Mouse (Mus musculus) left cerebral cortex, postnatal 36 days (tissue): ENCODE data around the gene Tbl1xr1. TPM values are rescaled to one million over a fixed set of nuclear protein-coding genes. Genes with fewer than 3 reads are reported as not detected.

Experiments
- DNase-seq, 2 experiments: peaks; one replicate each; pipeline ENCODE4 v3.0.0; 2021 to 2022; ENCODE audit warnings: low spot score in 2 of 2, mixed read lengths in 1 of 2
- intact Hi-C: fragments of 180-260 bp; cut with DNase I; formaldehyde crosslinking; loops from one replicate; pipeline ENCODE4 v1.15.1; 2025
- total RNA-seq, 2 experiments: library from RNA; stranded (reverse); gene quantifications; 2 replicates each; pipeline ENCODE4 v1.2.3; 2021

Tbl1xr1 gene
- total RNA-seq, 2 experiments from 2014 or later = 133 to 136 TPM

- intact Hi-C loops = no loop called here
- no peak for DNase-seq
Measured at GRCm38 (mm10) chr3:22084222-22084996, 8.0 kb downstream of the Tbl1xr1 start.

- no peak for DNase-seq
- intact Hi-C loops = no loop called here
Measured at GRCm38 (mm10) chr3:22089825-22090224, 13.4 kb downstream of the Tbl1xr1 start.

- intact Hi-C loops = no loop called here
- DNase-seq = no peak
Measured at GRCm38 (mm10) chr3:22090431-22091265, 14.2 kb downstream of the Tbl1xr1 start.

GRCm38 (mm10) chr3:22091266-22091550 lies 14.8 kb downstream of the Tbl1xr1 start:
- DNase-seq = no peak
- intact Hi-C loops = no loop called here

- no peak for DNase-seq
- intact Hi-C loops = no loop called here
Measured at GRCm38 (mm10) chr3:22091681-22092080, 15.2 kb downstream of the Tbl1xr1 start.

- no peak for DNase-seq
- intact Hi-C loops = no loop called here
Measured at GRCm38 (mm10) chr3:22092784-22093183, 16.3 kb downstream of the Tbl1xr1 start.

GRCm38 (mm10) chr3:22103986-22104515 lies 27.6 kb downstream of the Tbl1xr1 start:
- intact Hi-C loops = no loop called here
- no peak for DNase-seq

- intact Hi-C loops = no loop called here
- DNase-seq = no peak
Measured at GRCm38 (mm10) chr3:22105471-22105870, 29.0 kb downstream of the Tbl1xr1 start.

- intact Hi-C loops = no loop called here
Measured at GRCm38 (mm10) chr3:22108013-22108412, 31.6 kb downstream of the Tbl1xr1 start.

GRCm38 (mm10) chr3:22109651-22110050 lies 33.2 kb downstream of the Tbl1xr1 start:
- intact Hi-C loops = no loop called here
- DNase-seq = no peak

More at GRCm38 (mm10) chr3:22108013-22108412, 31.6 kb downstream of the Tbl1xr1 start:
- DNase-seq = no peak

GRCm38 (mm10) chr3:22113773-22114172 lies 37.3 kb downstream of the Tbl1xr1 start:
- intact Hi-C loops = no loop called here
- DNase-seq = no peak

- intact Hi-C loops = no loop called here
- no peak for DNase-seq
Measured at GRCm38 (mm10) chr3:22115221-22115620, 38.8 kb downstream of the Tbl1xr1 start.

GRCm38 (mm10) chr3:22115678-22116077 lies 39.2 kb downstream of the Tbl1xr1 start:
- DNase-seq = no peak
- intact Hi-C loops = no loop called here

- intact Hi-C loops = no loop called here
- DNase-seq = no peak
Measured at GRCm38 (mm10) chr3:22116188-22116587, 39.7 kb downstream of the Tbl1xr1 start.

- intact Hi-C loops = no loop called here
- DNase-seq = no peak
Measured at GRCm38 (mm10) chr3:22121741-22122140, 45.3 kb downstream of the Tbl1xr1 start.

- no peak for DNase-seq
- intact Hi-C loops = no loop called here
Measured at GRCm38 (mm10) chr3:22123145-22123544, 46.7 kb downstream of the Tbl1xr1 start.

GRCm38 (mm10) chr3:22126251-22126826 lies 49.9 kb downstream of the Tbl1xr1 start:
- intact Hi-C loops = no loop called here
- no peak for DNase-seq

GRCm38 (mm10) chr3:22131277-22131676 lies 54.8 kb downstream of the Tbl1xr1 start:
- intact Hi-C loops = no loop called here
- no peak for DNase-seq

GRCm38 (mm10) chr3:22133626-22134025 lies 57.2 kb downstream of the Tbl1xr1 start:
- intact Hi-C loops = no loop called here
- DNase-seq = no peak

- no peak for DNase-seq
- intact Hi-C loops = no loop called here
Measured at GRCm38 (mm10) chr3:22137793-22138579, 61.5 kb downstream of the Tbl1xr1 start.
